In genomic region chr6:51947661-51948060, GRCm38 (mm10) we compare ENCODE assay signal across 31 mouse cellular contexts.
"Had no signal": no experiment of that assay in that cellular context is flagged by ENCODE, and none has a peak within 500 bp of the region (broad histone marks: within the 10 kb centered on the region; RNA-seq: fewer than 3 reads in every experiment).

No protein-coding gene starts in this region.

- DNase-seq: left cerebral cortex, postnatal 4 days; liver; liver, embryonic 13.5 days; liver, postnatal 0 days; lung, adult 18-20 months; lung, adult 2 months; lung, embryonic 14.5 days; lung, postnatal 10 days; lung, postnatal 14 days; lung, postnatal 36 days; lung, postnatal 4 days; midbrain, embryonic 14.5 days had no signal

- H3K4me2 ChIP-seq: limb, embryonic 12.5 days; limb, embryonic 13.5 days; limb, embryonic 15.5 days; liver, embryonic 11.5 days; liver, embryonic 12.5 days; liver, embryonic 13.5 days; liver, embryonic 15.5 days; lung, embryonic 14.5 days; lung, embryonic 15.5 days; midbrain, embryonic 11.5 days; midbrain, embryonic 12.5 days; midbrain, embryonic 13.5 days; midbrain, embryonic 15.5 days had no signal

- H3K4me1 ChIP-seq: limb, embryonic 10.5 days; limb, embryonic 12.5 days; limb, embryonic 13.5 days; limb, embryonic 15.5 days; liver, embryonic 12.5 days; liver, embryonic 13.5 days; liver, embryonic 15.5 days; midbrain, embryonic 10.5 days; midbrain, embryonic 12.5 days; midbrain, embryonic 13.5 days; midbrain, embryonic 15.5 days had no signal

- H3K36me3 ChIP-seq: limb, embryonic 10.5 days; limb, embryonic 12.5 days; limb, embryonic 13.5 days; limb, embryonic 15.5 days; liver, embryonic 12.5 days; liver, embryonic 13.5 days; liver, embryonic 15.5 days; lung, embryonic 15.5 days; midbrain, embryonic 10.5 days; midbrain, embryonic 12.5 days; midbrain, embryonic 13.5 days; midbrain, embryonic 15.5 days had no signal

- H3K27ac ChIP-seq: limb, embryonic 10.5 days; limb, embryonic 12.5 days; limb, embryonic 13.5 days; limb, embryonic 15.5 days; liver, embryonic 12.5 days; liver, embryonic 13.5 days; liver, embryonic 14.5 days; liver, embryonic 15.5 days; lung, embryonic 15.5 days; macrophage; midbrain, embryonic 10.5 days; midbrain, embryonic 12.5 days; midbrain, embryonic 13.5 days; midbrain, embryonic 15.5 days had no signal

- H3K9me3 ChIP-seq: limb, embryonic 10.5 days; limb, embryonic 12.5 days; limb, embryonic 13.5 days; limb, embryonic 15.5 days; liver, embryonic 12.5 days; liver, embryonic 13.5 days; liver, embryonic 15.5 days; lung, embryonic 15.5 days; megakaryocyte, embryonic 14.5 days; midbrain, embryonic 10.5 days; midbrain, embryonic 12.5 days; midbrain, embryonic 13.5 days; midbrain, embryonic 15.5 days had no signal

- ATAC-seq: liver, embryonic 12.5 days; liver, postnatal 0 days; lung, postnatal 0 days; midbrain, embryonic 13.5 days; midbrain, embryonic 15.5 days; midbrain, embryonic 16.5 days had no signal

- H3K27me3 ChIP-seq: limb, embryonic 12.5 days; limb, embryonic 13.5 days; limb, embryonic 15.5 days; liver, embryonic 12.5 days; liver, embryonic 13.5 days; liver, embryonic 15.5 days; lung, embryonic 15.5 days; megakaryocyte, embryonic 14.5 days had no signal

- H3K9ac ChIP-seq: limb, embryonic 12.5 days; limb, embryonic 13.5 days; limb, embryonic 15.5 days; liver, embryonic 12.5 days; liver, embryonic 13.5 days; liver, embryonic 14.5 days; liver, embryonic 15.5 days; liver, postnatal 0 days; lung, embryonic 14.5 days; lung, embryonic 15.5 days; midbrain, embryonic 12.5 days; midbrain, embryonic 13.5 days; midbrain, embryonic 15.5 days had no signal

- H3K4me3 ChIP-seq: limb, embryonic 10.5 days; limb, embryonic 12.5 days; limb, embryonic 13.5 days; limb, embryonic 15.5 days; liver, embryonic 12.5 days; liver, embryonic 13.5 days; liver, embryonic 15.5 days; lung, embryonic 15.5 days; megakaryocyte, embryonic 14.5 days; midbrain, embryonic 10.5 days; midbrain, embryonic 12.5 days; midbrain, embryonic 13.5 days; midbrain, embryonic 15.5 days; myocyte had no signal
